Mouse (Mus musculus) megakaryocyte, embryonic 14.5 days (primary cell): Measurements from ENCODE around the gene Oxnad1. TPM values are rescaled to one million over a fixed set of nuclear protein-coding genes. Genes with fewer than 3 reads are reported as not detected.

Experiments
- H3K27me3 ChIP-seq: replicated peaks from 2 replicates; pipeline ENCODE3; 2012; ENCODE audit warnings: inconsistent platforms
- H3K36me3 ChIP-seq: replicated peaks from 2 replicates; pipeline ENCODE3; 2012; ENCODE audit warnings: low read length, inconsistent platforms, mixed read lengths
- H3K4me1 ChIP-seq: 2 replicates; pipeline ENCODE4 v1.6.1; 2012; ENCODE audit warnings: inconsistent platforms
- H3K4me3 ChIP-seq: replicated peaks from 2 replicates; pipeline ENCODE3; 2012; ENCODE audit warnings: moderate library complexity, mild to moderate bottlenecking, inconsistent platforms
- H3K9me3 ChIP-seq: 2 replicates; pipeline ENCODE4 v1.6.1; 2012; ENCODE audit warnings: inconsistent platforms
- FLI1 ChIP-seq: IDR thresholded peaks from 2 replicates; pipeline ENCODE4 v1.6.1; 2012; ENCODE audit warnings: low read length, inconsistent platforms, mixed read lengths
- GATA1 ChIP-seq: IDR thresholded peaks from 3 replicates; pipeline ENCODE4 v1.6.1; 2012; ENCODE audit warnings: mixed read lengths, low read length, inconsistent platforms, borderline replicate concordance
- polyA plus RNA-seq: library from polyadenylated mRNA; stranded (reverse); fragments of >175 nt; gene quantifications from 2 replicates; pipeline ENCODE4 v1.2.3, GENCODE M21; 2012; ENCODE audit warnings: low replicate concordance; ENCODE audit not compliant: insufficient read depth

Oxnad1 gene
- 17.6 TPM in 1 of 2 replicates, not detected in the other for polyA plus RNA-seq

DNA sequence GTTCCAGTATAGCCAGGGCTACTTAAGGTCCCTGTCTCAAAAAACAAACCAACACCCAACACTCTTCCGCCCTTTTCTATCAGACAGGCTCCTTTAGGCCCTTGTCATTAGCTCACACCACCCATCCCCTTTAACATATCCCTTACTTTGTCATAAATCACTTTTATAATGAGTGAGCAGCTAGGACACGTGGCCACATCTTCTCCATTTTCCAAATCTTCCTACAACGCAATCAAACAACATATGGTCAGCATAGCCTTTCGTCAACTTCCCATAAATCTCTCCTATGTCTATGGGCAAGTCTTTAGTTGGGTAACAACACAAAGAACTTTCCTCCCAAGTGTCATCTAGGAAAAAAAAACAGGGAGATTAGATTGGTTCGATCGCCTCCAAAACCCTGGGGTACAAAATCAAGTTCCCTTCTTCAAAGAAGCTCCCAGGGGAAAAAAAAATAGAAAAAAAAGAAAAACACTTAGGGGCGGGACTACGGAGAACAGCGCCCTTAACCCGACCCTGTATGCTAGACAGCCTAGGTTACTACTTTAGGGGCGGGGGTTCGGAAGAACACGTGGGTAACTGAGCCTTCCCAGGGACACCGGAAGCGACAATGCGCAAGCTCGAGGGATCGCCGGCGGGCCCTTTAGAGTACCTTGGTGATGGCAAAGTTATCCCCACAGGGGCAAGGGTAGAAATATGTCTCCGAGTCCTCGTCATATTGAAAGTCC lies at the start of gene Oxnad1:
Gene Oxnad1, plus strand, starts transcription at position 614 of the 725 bp plus-strand sequence.
- H3K4me3 ChIP-seq: peak within 1 kb of the TSS; percentile 96
- no peaks in the 10 kb centered on the region for H3K9me3 ChIP-seq
- TF ChIP-seq GATA1 (no peak), FLI1 (no peak)
- peaks cover 39% of the 10 kb centered on the region for H3K4me1 ChIP-seq
- H3K36me3 ChIP-seq: peaks cover 44% of the 10 kb centered on the region
- no peaks in the 10 kb centered on the region for H3K27me3 ChIP-seq

GRCm38 (mm10) chr14:32036482-32036881 lies 48.7 kb upstream of the Oxnad1 start:
- peaks cover 9% of the 10 kb centered on the region for H3K9me3 ChIP-seq
- H3K36me3 ChIP-seq: no peaks in the 10 kb centered on the region
- TF ChIP-seq GATA1 (no peak), FLI1 (no peak)
- peaks cover 8% of the 10 kb centered on the region for H3K4me1 ChIP-seq
- H3K4me3 ChIP-seq: no peak overlapping the region
- peaks cover 52% of the 10 kb centered on the region for H3K27me3 ChIP-seq

DNA sequence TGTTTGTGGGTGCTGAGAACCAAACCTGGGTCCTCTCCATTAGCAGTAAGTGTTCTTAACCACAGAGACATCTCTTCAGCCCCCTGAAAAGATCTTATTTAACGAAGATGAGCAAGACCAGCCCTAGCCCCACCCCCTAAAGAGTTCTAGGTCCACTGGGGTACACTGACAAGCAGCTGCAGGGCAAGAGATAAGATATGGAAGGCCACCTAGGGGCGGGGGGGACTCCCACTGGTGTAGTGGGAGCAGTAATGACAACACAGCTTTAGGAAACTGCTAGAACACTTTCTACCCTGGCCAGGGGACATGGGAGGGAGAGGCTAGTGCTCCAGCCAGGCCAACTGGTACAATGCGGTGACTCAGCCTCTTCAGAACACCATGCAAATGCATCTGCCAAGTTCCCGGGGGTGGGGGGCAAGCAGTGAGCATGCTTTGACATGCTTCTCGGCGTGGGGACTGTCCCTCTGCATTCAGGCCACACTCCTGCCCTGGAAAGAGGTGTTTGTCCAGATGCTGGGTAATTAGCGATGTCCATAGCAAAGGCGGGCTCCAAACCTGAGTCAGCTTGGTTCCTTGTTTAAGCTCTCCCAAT lies 47.4 kb upstream of the Oxnad1 start:
- Histone ChIP-seq H3K36me3 (no peaks in the 10 kb centered on the region), H3K27me3 (peaks cover 51% of the 10 kb centered on the region), H3K4me1 (peaks cover 5% of the 10 kb centered on the region), H3K9me3 (peaks cover 9% of the 10 kb centered on the region), H3K4me3 (no peak overlapping the region)
- TF ChIP-seq GATA1 (no peak), FLI1 (no peak)

DNA sequence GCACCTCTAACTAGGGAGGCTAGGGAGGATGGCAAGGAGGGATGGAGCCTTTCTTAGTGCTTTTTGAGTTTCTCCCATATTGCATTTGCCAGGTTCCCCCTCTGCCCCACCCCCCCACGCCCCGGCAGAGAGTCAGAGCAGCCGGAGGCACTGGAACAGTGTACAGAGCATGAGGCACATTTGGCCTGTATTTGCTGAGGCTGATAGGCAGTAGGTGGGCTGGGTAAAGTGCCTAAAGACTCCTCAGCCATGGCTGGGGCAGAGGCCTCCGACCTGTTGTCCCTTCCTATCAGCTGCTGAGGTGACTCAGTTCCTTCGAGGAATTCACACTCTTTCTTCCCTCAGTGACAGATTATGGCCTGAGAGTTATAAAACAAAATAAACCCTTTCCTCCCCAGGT lies 43.1 kb upstream of the Oxnad1 start:
- Histone ChIP-seq H3K9me3 (peaks cover 9% of the 10 kb centered on the region), H3K27me3 (peaks cover 55% of the 10 kb centered on the region), H3K4me3 (no peak overlapping the region), H3K4me1 (peaks cover 4% of the 10 kb centered on the region), H3K36me3 (no peaks in the 10 kb centered on the region)
- TF ChIP-seq GATA1 (no peak), FLI1 (no peak)

DNA sequence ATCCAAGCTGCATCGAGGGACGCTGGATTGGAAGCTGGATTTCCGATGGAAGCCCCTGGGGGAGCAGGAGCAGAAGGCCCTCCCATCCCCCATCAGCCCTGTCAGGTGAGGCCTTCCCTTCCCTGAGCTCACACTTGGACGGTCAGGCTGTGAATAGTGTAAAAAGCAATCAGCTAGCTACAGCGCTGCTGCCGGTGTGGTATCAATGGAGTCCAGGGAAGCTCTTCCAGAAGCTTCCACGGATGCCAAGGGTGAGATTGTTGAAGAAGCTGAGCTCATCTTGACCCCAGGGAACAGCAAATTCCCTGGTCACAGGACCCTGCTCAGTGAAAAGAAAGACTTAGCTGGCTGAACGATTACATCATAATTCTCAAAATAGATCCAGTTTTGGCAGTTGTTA lies 38.8 kb upstream of the Oxnad1 start:
- Histone ChIP-seq H3K4me3 (no peak overlapping the region), H3K9me3 (no peaks in the 10 kb centered on the region), H3K27me3 (peaks cover 42% of the 10 kb centered on the region), H3K36me3 (no peaks in the 10 kb centered on the region), H3K4me1 (no peaks in the 10 kb centered on the region)
- TF ChIP-seq GATA1: no peak
- no peak for TF ChIP-seq FLI1

- peaks cover 8% of the 10 kb centered on the region for H3K9me3 ChIP-seq
Measured at GRCm38 (mm10) chr14:32050171-32050570, 35.0 kb upstream of the Oxnad1 start.

GRCm38 (mm10) chr14:32053895-32054294 lies 31.3 kb upstream of the Oxnad1 start:
- Histone ChIP-seq H3K4me3 (no peak overlapping the region), H3K9me3 (peaks cover 13% of the 10 kb centered on the region), H3K36me3 (no peaks in the 10 kb centered on the region), H3K4me1 (peaks cover 5% of the 10 kb centered on the region), H3K27me3 (peaks cover 30% of the 10 kb centered on the region)
- TF ChIP-seq GATA1 (no peak), FLI1 (no peak)

More at GRCm38 (mm10) chr14:32050171-32050570, 35.0 kb upstream of the Oxnad1 start:
- H3K4me1 ChIP-seq: peaks cover 5% of the 10 kb centered on the region
- H3K4me3 ChIP-seq: no peak overlapping the region
- peaks cover 37% of the 10 kb centered on the region for H3K27me3 ChIP-seq
- TF ChIP-seq FLI1: no peak
- TF ChIP-seq GATA1: no peak
- H3K36me3 ChIP-seq: no peaks in the 10 kb centered on the region

- Histone ChIP-seq H3K4me3 (no peak overlapping the region), H3K4me1 (peaks cover 5% of the 10 kb centered on the region), H3K27me3 (peaks cover 24% of the 10 kb centered on the region), H3K9me3 (peaks cover 13% of the 10 kb centered on the region), H3K36me3 (no peaks in the 10 kb centered on the region)
- no peak for TF ChIP-seq GATA1
- TF ChIP-seq FLI1: no peak
Measured at GRCm38 (mm10) chr14:32054788-32055187, 30.4 kb upstream of the Oxnad1 start.

DNA sequence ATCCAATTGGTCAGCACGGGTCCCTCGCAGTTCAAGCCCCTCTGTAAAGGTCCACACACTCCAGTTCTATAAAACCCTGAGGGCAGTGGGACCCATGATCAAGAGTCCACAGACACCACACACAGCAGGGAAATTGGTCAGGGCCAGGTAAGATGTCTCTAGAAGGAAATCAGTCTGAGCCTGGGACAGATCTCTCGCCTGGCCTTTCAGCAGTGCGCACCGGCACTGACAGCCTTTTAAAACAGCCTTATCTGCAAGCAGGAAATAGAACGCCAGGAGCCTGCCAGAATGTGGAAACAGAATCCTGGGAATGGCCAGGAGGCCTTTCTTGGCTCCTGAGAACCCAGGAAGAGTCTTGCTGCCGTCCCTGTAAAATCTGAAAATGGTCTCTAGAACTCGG lies 29.4 kb upstream of the Oxnad1 start:
- TF ChIP-seq GATA1: no peak
- TF ChIP-seq FLI1: no peak
- Histone ChIP-seq H3K36me3 (no peaks in the 10 kb centered on the region), H3K9me3 (peaks cover 13% of the 10 kb centered on the region), H3K4me1 (peaks cover 5% of the 10 kb centered on the region), H3K4me3 (no peak overlapping the region), H3K27me3 (peaks cover 20% of the 10 kb centered on the region)

GRCm38 (mm10) chr14:32056675-32057074 lies 28.5 kb upstream of the Oxnad1 start:
- Histone ChIP-seq H3K27me3 (peaks cover 28% of the 10 kb centered on the region), H3K36me3 (no peaks in the 10 kb centered on the region), H3K9me3 (peaks cover 13% of the 10 kb centered on the region), H3K4me3 (no peak overlapping the region), H3K4me1 (peaks cover 5% of the 10 kb centered on the region)
- TF ChIP-seq FLI1 (no peak), GATA1 (no peak)

- peaks cover 22% of the 10 kb centered on the region for H3K27me3 ChIP-seq
- H3K36me3 ChIP-seq: no peaks in the 10 kb centered on the region
- H3K4me3 ChIP-seq: no peak overlapping the region
- H3K4me1 ChIP-seq: peaks cover 5% of the 10 kb centered on the region
- H3K9me3 ChIP-seq: peaks cover 13% of the 10 kb centered on the region
- TF ChIP-seq FLI1 (no peak), GATA1 (no peak)
Measured at GRCm38 (mm10) chr14:32057664-32058063, 27.5 kb upstream of the Oxnad1 start.
